Mouse (Mus musculus) CH12.LX (cell line): ENCODE results near the gene Otud6a. TPM values are rescaled to one million over a fixed set of nuclear protein-coding genes. Genes with fewer than 3 reads are reported as not detected.
A peak's percentile ranks its signal among the peaks of the same experiment; 100 is the strongest.

Experiments
- DNase-seq: peaks from one replicate; pipeline ENCODE4 v3.0.0-alpha.2; 2013; ENCODE audit errors: extremely low read depth
- H3K27ac ChIP-seq: 2 replicates; pipeline ENCODE4 v1.5.1; 2012; ENCODE audit warnings: low read depth, mild to moderate bottlenecking, control low read depth, moderate library complexity; ENCODE audit not compliant: insufficient read depth
- H3K27me3 ChIP-seq: replicated peaks from 2 replicates; pipeline ENCODE3; 2012; ENCODE audit warnings: inconsistent platforms
- H3K36me3 ChIP-seq, 2 experiments: replicated peaks in 1 of 2; 2 replicates each; pipeline versions ENCODE3 to v1.6.1; 2012; ENCODE audit warnings: inconsistent platforms in 1 of 2, low read length in 1 of 2, mild to moderate bottlenecking in 1 of 2, mixed read lengths in 1 of 2, moderate library complexity in 1 of 2; ENCODE audit not compliant: control insufficient read depth in 1 of 2, insufficient read depth in 1 of 2
- H3K4me1 ChIP-seq, 2 experiments: 2 replicates each; pipeline ENCODE4 v1.6.1; 2012; ENCODE audit warnings: inconsistent platforms in 1 of 2, moderate library complexity in 1 of 2; ENCODE audit not compliant: insufficient read depth in 2 of 2, control insufficient read depth in 1 of 2
- H3K4me2 ChIP-seq: 2 replicates; pipeline ENCODE4 v1.6.1; 2012; ENCODE audit warnings: low read depth, mild to moderate bottlenecking, control low read depth; ENCODE audit not compliant: poor library complexity, insufficient read depth, severe bottlenecking
- H3K4me3 ChIP-seq, 3 experiments: fragments of 150-350 bp in 1 of 3; sonication (generic) in 1 of 3; replicated peaks in 1 of 3; 2 replicates each; pipeline versions ENCODE3 to v1.5.1; 2011 to 2012; ENCODE audit warnings: low read depth in 2 of 3, low read length in 2 of 3, mild to moderate bottlenecking in 2 of 3, moderate library complexity in 2 of 3, control low read depth in 1 of 3, improper control_type of control experiment in 1 of 3, inconsistent platforms in 1 of 3, mixed read lengths in 1 of 3; ENCODE audit not compliant: poor library complexity in 1 of 3
- H3K79me2 ChIP-seq: replicated peaks from 2 replicates; pipeline ENCODE4 v1.6.1; 2012; ENCODE audit warnings: mild to moderate bottlenecking, moderate library complexity; ENCODE audit not compliant: control insufficient read depth, poor library complexity, insufficient read depth, severe bottlenecking; ENCODE audit errors: extremely low read depth
- H3K9ac ChIP-seq: 2 replicates; pipeline ENCODE4 v1.6.1; 2012; ENCODE audit warnings: low read depth, mild to moderate bottlenecking, control low read depth, moderate library complexity; ENCODE audit not compliant: insufficient read depth
- H3K9me3 ChIP-seq: replicated peaks from 2 replicates; pipeline ENCODE3; 2012; ENCODE audit warnings: low read length, inconsistent platforms, mixed read lengths
- BHLHE40 ChIP-seq: IDR thresholded peaks from 2 replicates; pipeline ENCODE4 v1.6.1; 2011; ENCODE audit warnings: mild to moderate bottlenecking, low read depth, low read length, improper control_type of control experiment
- CHD1 ChIP-seq: IDR thresholded peaks from 2 replicates; pipeline ENCODE4 v1.6.1; 2012; ENCODE audit warnings: low read depth, low read length, improper control_type of control experiment, inconsistent platforms
- CHD2 ChIP-seq: IDR thresholded peaks from 2 replicates; pipeline ENCODE4 v1.6.1; 2011; ENCODE audit warnings: low read length, improper control_type of control experiment
- CTCF ChIP-seq, 2 experiments: IDR thresholded peaks in 1 of 2; conservative IDR thresholded peaks in 1 of 2; 2 replicates each; pipeline ENCODE4 v1.5.1; 2011 to 2012; ENCODE audit warnings: low read depth in 2 of 2, low read length in 2 of 2, improper control_type of control experiment in 1 of 2, inconsistent platforms in 1 of 2, mild to moderate bottlenecking in 1 of 2, moderate library complexity in 1 of 2
- E2F4 ChIP-seq: IDR thresholded peaks from 2 replicates; pipeline ENCODE4 v1.6.1; 2011; ENCODE audit warnings: low read depth, low read length, improper control_type of control experiment; ENCODE audit not compliant: insufficient replicate concordance
- ELF1 ChIP-seq: IDR thresholded peaks from 2 replicates; pipeline ENCODE4 v1.6.1; 2014; ENCODE audit warnings: low read depth, mild to moderate bottlenecking, inconsistent platforms, low read length, improper control_type of control experiment
- EP300 ChIP-seq: IDR thresholded peaks from 2 replicates; pipeline ENCODE4 v1.6.1; 2011; ENCODE audit warnings: low read length, improper control_type of control experiment
- ETS1 ChIP-seq: conservative IDR thresholded peaks from 2 replicates; pipeline ENCODE4 v1.6.1; 2012; ENCODE audit warnings: low read depth, mild to moderate bottlenecking, inconsistent platforms, low read length, improper control_type of control experiment, moderate library complexity
- GABPA ChIP-seq: IDR thresholded peaks from 2 replicates; pipeline ENCODE4 v1.6.1; 2012; ENCODE audit warnings: low read depth, low read length, improper control_type of control experiment, inconsistent platforms; ENCODE audit not compliant: insufficient replicate concordance
- HCFC1 ChIP-seq: IDR thresholded peaks from 2 replicates; pipeline ENCODE4 v1.6.1; 2012; ENCODE audit warnings: low read depth, mild to moderate bottlenecking, inconsistent platforms, low read length, improper control_type of control experiment
- IRF4 ChIP-seq: IDR thresholded peaks from 2 replicates; pipeline ENCODE4 v1.6.1; 2014; ENCODE audit warnings: low read depth, mild to moderate bottlenecking, inconsistent platforms, low read length, improper control_type of control experiment
- JUN ChIP-seq: IDR thresholded peaks from 2 replicates; pipeline ENCODE4 v1.6.1; 2011; ENCODE audit warnings: low read depth, mild to moderate bottlenecking, low read length, improper control_type of control experiment, moderate library complexity; ENCODE audit not compliant: insufficient read depth
- MAFK ChIP-seq: IDR thresholded peaks from 2 replicates; pipeline ENCODE4 v1.6.1; 2011; ENCODE audit warnings: low read length, improper control_type of control experiment; ENCODE audit not compliant: insufficient replicate concordance
- MAZ ChIP-seq: IDR thresholded peaks from 2 replicates; pipeline ENCODE4 v1.6.1; 2012; ENCODE audit warnings: low read depth, mild to moderate bottlenecking, inconsistent platforms, low read length, improper control_type of control experiment, moderate library complexity
- MEF2A ChIP-seq: IDR thresholded peaks from 2 replicates; pipeline ENCODE4 v1.6.1; 2014; ENCODE audit warnings: low read depth, mild to moderate bottlenecking, inconsistent platforms, low read length, improper control_type of control experiment, borderline replicate concordance
- MXI1 ChIP-seq: IDR thresholded peaks from 2 replicates; pipeline ENCODE4 v1.6.1; 2011; ENCODE audit warnings: mild to moderate bottlenecking, low read depth, low read length, improper control_type of control experiment
- MYC ChIP-seq: IDR thresholded peaks from 2 replicates; pipeline ENCODE4 v1.6.1; 2011; ENCODE audit warnings: low read depth, mild to moderate bottlenecking, improper control_type of control experiment, low read length
- NELFE ChIP-seq: IDR thresholded peaks from 2 replicates; pipeline ENCODE4 v1.6.1; 2011; ENCODE audit warnings: low read depth, low read length, improper control_type of control experiment
- NRF1 ChIP-seq: IDR thresholded peaks from 2 replicates; pipeline ENCODE4 v1.6.1; 2014; ENCODE audit warnings: low read depth, mild to moderate bottlenecking, inconsistent platforms, low read length, improper control_type of control experiment, moderate library complexity
- POLR2A ChIP-seq: IDR thresholded peaks from 2 replicates; pipeline ENCODE4 v1.6.1; 2011; ENCODE audit warnings: low read depth, mild to moderate bottlenecking, improper control_type of control experiment, low read length
- RAD21 ChIP-seq: IDR thresholded peaks from 2 replicates; pipeline ENCODE4 v1.6.1; 2011; ENCODE audit warnings: low read depth, mild to moderate bottlenecking, low read length, improper control_type of control experiment, moderate library complexity
- RCOR1 ChIP-seq: conservative IDR thresholded peaks from 2 replicates; pipeline ENCODE4 v1.6.1; 2012; ENCODE audit warnings: low read depth, mild to moderate bottlenecking, inconsistent platforms, low read length, improper control_type of control experiment
- SIN3A ChIP-seq: IDR thresholded peaks from 2 replicates; pipeline ENCODE4 v1.6.1; 2012; ENCODE audit warnings: low read length, improper control_type of control experiment, inconsistent platforms
- SMC3 ChIP-seq: IDR thresholded peaks from 2 replicates; pipeline ENCODE4 v1.6.1; 2011; ENCODE audit warnings: low read depth, low read length, improper control_type of control experiment
- TBP ChIP-seq: conservative IDR thresholded peaks from 2 replicates; pipeline ENCODE4 v1.6.1; 2011; ENCODE audit warnings: low read depth, low read length, improper control_type of control experiment
- TCF12 ChIP-seq: IDR thresholded peaks from 2 replicates; pipeline ENCODE4 v1.6.1; 2014; ENCODE audit warnings: low read depth, mild to moderate bottlenecking, inconsistent platforms, low read length, improper control_type of control experiment
- UBTF ChIP-seq: IDR thresholded peaks from 2 replicates; pipeline ENCODE4 v1.6.1; 2012; ENCODE audit warnings: low read depth, mild to moderate bottlenecking, inconsistent platforms, low read length, improper control_type of control experiment, moderate library complexity
- USF1 ChIP-seq: IDR thresholded peaks from 2 replicates; pipeline ENCODE4 v1.6.1; 2014; ENCODE audit warnings: low read depth, mild to moderate bottlenecking, inconsistent platforms, low read length, improper control_type of control experiment
- USF2 ChIP-seq: conservative IDR thresholded peaks from 2 replicates; pipeline ENCODE4 v1.6.1; 2011; ENCODE audit warnings: low read depth, low read length, improper control_type of control experiment
- ZMIZ1 ChIP-seq: IDR thresholded peaks from 2 replicates; pipeline ENCODE4 v1.6.1; 2012; ENCODE audit warnings: low read depth, mild to moderate bottlenecking, inconsistent platforms, low read length, improper control_type of control experiment
- ZNF384 ChIP-seq: IDR thresholded peaks from 2 replicates; pipeline ENCODE4 v1.6.1; 2012; ENCODE audit warnings: low read depth, low read length, improper control_type of control experiment, inconsistent platforms
- dilution Hi-C: fragments of 300-500 bp; cut with MboI; formaldehyde crosslinking; loops from 2 replicates; pipeline ENCODE4 v1.14.3; 2020; ENCODE audit warnings: low sequenced_read_pairs; ENCODE audit not compliant: extremely low pct_unique_long_range_greater_than_20kb, extremely low pct_ligation_motif_present
- in situ Hi-C: fragments of 300-500 bp; cut with MboI; formaldehyde crosslinking; loops from 3 replicates; pipeline ENCODE4 v1.14.3; 2019; ENCODE audit warnings: low sequenced_read_pairs, low pct_ligation_motif_present, low pct_unique_long_range_greater_than_20kb, mixed read lengths
- polyA plus RNA-seq: library from polyadenylated mRNA; unstranded; fragments of >175 nt; gene quantifications from 2 replicates; pipeline ENCODE4 v1.2.1, GENCODE M21; 2012; ENCODE audit warnings: low read depth; ENCODE audit not compliant: insufficient read length
- total RNA-seq, 2 experiments: library from RNA; depleted of rRNA; stranded (reverse); fragments of 300-350 nt in 1 of 2; fragments of >200 nt in 1 of 2; gene quantifications; 2 replicates each; pipeline ENCODE4 v1.2.3; 2012 to 2014

The Otud6a gene
- total and polyA plus RNA-seq, 3 experiments: not detected

DNA sequence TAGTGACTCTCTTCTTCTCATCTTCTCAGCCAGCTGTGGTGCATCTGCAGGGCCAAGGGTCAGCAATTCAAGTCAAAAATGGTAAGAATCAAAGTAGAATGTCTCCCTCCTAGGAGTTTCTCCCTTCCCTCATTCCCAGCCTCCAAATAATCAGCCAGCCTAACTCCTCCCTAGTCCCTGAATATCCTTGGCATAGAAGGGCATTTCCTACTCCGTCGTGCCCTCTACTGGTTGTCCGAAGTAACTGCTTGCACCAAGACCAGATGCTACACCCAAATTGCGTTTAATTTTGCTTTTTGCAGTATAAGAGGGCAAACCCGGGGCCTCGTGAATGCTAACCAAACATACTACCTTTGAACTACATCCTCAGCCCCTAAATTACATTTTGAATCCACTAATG, 36.5 kb upstream of the Otud6a start:
- Histone ChIP-seq H3K9ac (no peak overlapping the region), H3K79me2 (no peaks in the 10 kb centered on the region), H3K9me3 (no peaks in the 10 kb centered on the region), H3K27me3 (no peaks in the 10 kb centered on the region), H3K4me2 (no peak overlapping the region), H3K36me3 (no peaks in the 10 kb centered on the region), H3K4me1 (no peaks in the 10 kb centered on the region), H3K4me3 (no peak overlapping the region), H3K27ac (no peak overlapping the region)
- peak; percentile 17 for DNase-seq
- no peak for TF ChIP-seq TCF12
- TF ChIP-seq EP300: no peak
- TF ChIP-seq RAD21: peak; percentile 36
- no peak for TF ChIP-seq NRF1
- TF ChIP-seq CTCF (conservative IDR thresholded peaks at IDR 0.05 in 1 of 2, IDR thresholded peaks at IDR 0.05 in 1 of 2; ENCODE audit: low read depth in 2 of 2, low read length in 2 of 2): peak; percentile 38 to 61
- TF ChIP-seq SMC3: peak; percentile 42
- in situ Hi-C loops (no loop called here), dilution Hi-C loops (no loop called here)

DNA sequence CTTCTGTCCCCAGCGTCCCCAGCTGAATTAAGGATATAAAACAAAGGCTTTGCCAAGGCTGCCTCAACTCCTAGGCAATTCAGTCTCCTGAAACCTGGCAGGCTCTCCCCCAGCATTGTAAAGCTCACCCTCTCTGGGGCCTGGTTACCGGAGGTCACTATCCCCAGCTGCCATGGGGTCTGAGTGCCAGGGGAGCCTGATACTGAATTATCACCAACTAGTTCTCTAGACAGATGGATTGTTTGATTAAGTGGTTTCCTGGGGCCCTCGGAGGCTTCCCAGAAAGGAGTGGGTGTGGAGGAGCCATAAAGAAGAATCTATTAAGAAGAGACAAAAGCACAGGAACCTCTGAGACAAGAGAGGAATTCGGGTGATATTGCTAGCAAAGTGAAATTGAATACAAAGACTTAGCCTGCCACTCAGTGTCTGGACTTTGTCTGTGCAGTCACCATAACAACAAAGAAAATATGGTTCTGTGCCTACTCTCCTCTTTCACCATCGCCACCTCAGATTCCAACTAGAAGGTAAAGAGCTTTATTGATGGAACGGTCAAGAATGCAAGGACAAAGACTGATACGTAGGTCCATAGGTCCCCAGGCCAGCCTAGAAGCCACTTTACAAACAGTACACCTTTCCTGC, 34.5 kb upstream of the Otud6a start:
- in situ Hi-C loops: no loop called here
- no peak overlapping the region for H3K4me3 ChIP-seq

DNA sequence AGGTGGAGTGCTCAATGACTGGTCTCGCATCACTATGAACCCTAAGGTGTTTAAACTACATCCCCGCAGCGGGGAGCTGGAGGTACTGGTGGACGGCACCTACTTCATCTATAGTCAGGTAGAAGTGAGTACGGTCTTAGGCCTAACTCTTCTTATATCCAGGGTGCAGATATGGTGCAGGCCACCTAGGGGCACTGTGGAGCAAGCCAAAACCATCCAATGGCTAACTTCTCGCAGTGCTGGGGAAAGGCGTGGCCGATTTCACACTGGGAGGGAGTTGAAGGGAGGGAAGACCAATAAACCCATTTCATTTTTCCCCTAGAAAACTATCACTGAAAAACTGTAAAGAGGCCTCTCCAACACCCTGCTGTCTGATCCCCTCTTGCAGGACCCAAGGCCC, 33.8 kb upstream of the Otud6a start:
- no peaks in the 10 kb centered on the region for H3K4me1 ChIP-seq
- H3K27me3 ChIP-seq: no peaks in the 10 kb centered on the region
- H3K4me2 ChIP-seq: no peak overlapping the region
- H3K36me3 ChIP-seq: no peaks in the 10 kb centered on the region
- H3K27ac ChIP-seq: no peak overlapping the region
- in situ Hi-C loops: no loop called here
- dilution Hi-C loops: no loop called here
- H3K9ac ChIP-seq: no peak overlapping the region
- no peaks in the 10 kb centered on the region for H3K9me3 ChIP-seq
- H3K4me3 ChIP-seq: no peak overlapping the region
- no peaks in the 10 kb centered on the region for H3K79me2 ChIP-seq
- TF ChIP-seq ZNF384: no peak
- TF ChIP-seq CHD1: no peak
- TF ChIP-seq CHD2: no peak
- no peak for TF ChIP-seq USF2
- peak; percentile 62 for TF ChIP-seq SMC3
- TF ChIP-seq USF1: no peak
- TF ChIP-seq POLR2A: no peak
- TF ChIP-seq CTCF (conservative IDR thresholded peaks at IDR 0.05 in 1 of 2, IDR thresholded peaks at IDR 0.05 in 1 of 2; ENCODE audit: low read depth in 2 of 2, low read length in 2 of 2): peak; percentile 6 to 69; a peak in 2 of 4 replicates
- no peak for TF ChIP-seq TBP
- TF ChIP-seq RAD21: peak; percentile 61
- no peak for TF ChIP-seq GABPA
- no peak for TF ChIP-seq MEF2A
- TF ChIP-seq ZMIZ1: no peak
- no peak for TF ChIP-seq RCOR1
- peak; percentile 40 for DNase-seq

More for the DNA sequence above, 34.5 kb upstream of the Otud6a start:
- Histone ChIP-seq H3K4me1 (no peaks in the 10 kb centered on the region), H3K27ac (no peak overlapping the region), H3K36me3 (no peaks in the 10 kb centered on the region), H3K79me2 (no peaks in the 10 kb centered on the region), H3K9ac (no peak overlapping the region), H3K4me2 (no peak overlapping the region), H3K9me3 (no peaks in the 10 kb centered on the region), H3K27me3 (no peaks in the 10 kb centered on the region)
- dilution Hi-C loops: no loop called here
- TF ChIP-seq SIN3A (no peak), E2F4 (no peak), USF1 (no peak), ZNF384 (no peak), USF2 (no peak), MYC (no peak), ETS1 (no peak), TBP (no peak), NELFE (no peak), TCF12 (no peak), UBTF (no peak), MAZ (no peak), HCFC1 (no peak), MAFK (no peak), MXI1 (no peak), IRF4 (no peak), ELF1 (no peak), BHLHE40 (no peak), JUN (no peak)
- DNase-seq: no peak
